Mouse (Mus musculus): ENCODE measurements around the gene Tmem161b. TPM values are rescaled to one million over a fixed set of nuclear protein-coding genes. Genes with fewer than 3 reads are reported as not detected.
A peak's percentile ranks its signal among the peaks of the same experiment; 100 is the strongest.

The Tmem161b gene
- polyA plus RNA-seq, 1 experiment from 2014 or later, result 13.4 TPM

- 92% methylated on average over 4 of the region's 4 CpGs for WGBS
- H3K4me3 ChIP-seq, result no peak overlapping the region
Observed at GRCm38 (mm10) chr13:84280352-84280751, 58.3 kb downstream of the Tmem161b start.

GRCm38 (mm10) chr13:84282966-84283365, 60.9 kb downstream of the Tmem161b start:
- Histone ChIP-seq H3K9me3 (no peaks in the 10 kb centered on the region), H3K4me1 (0 out of 2 replicates have a peak, but pooled peaks cover 4% of the 10 kb centered on the region), H3K4me3 (no peak overlapping the region), H3K36me3 (replicated peaks) (peaks cover 19% of the 10 kb centered on the region), H3K27me3 (replicated peaks; ENCODE audit: low read depth, poor library complexity, severe bottlenecking) (no peaks in the 10 kb centered on the region), H3K27ac (replicated peaks) (no peak overlapping the region)
- DNase-seq (ENCODE audit: low spot score), result no peak

More at GRCm38 (mm10) chr13:84280352-84280751, 58.3 kb downstream of the Tmem161b start:
- Histone ChIP-seq H3K9me3 (no peaks in the 10 kb centered on the region), H3K27ac (replicated peaks) (no peak overlapping the region), H3K36me3 (replicated peaks) (peaks cover 12% of the 10 kb centered on the region), H3K4me1 (no peaks in the 10 kb centered on the region), H3K27me3 (replicated peaks; ENCODE audit: low read depth, poor library complexity, severe bottlenecking) (no peaks in the 10 kb centered on the region)
- DNase-seq (ENCODE audit: low spot score), result no peak

- H3K36me3 ChIP-seq (replicated peaks), result peaks cover 33% of the 10 kb centered on the region
- DNase-seq (ENCODE audit: low spot score), result peak; percentile 14
- no peaks in the 10 kb centered on the region for H3K9me3 ChIP-seq
- H3K4me3 ChIP-seq, result no peak overlapping the region
- H3K27me3 ChIP-seq (replicated peaks; ENCODE audit: low read depth, poor library complexity, severe bottlenecking), result no peaks in the 10 kb centered on the region
- 0 out of 2 replicates have a peak, but pooled peaks cover 4% of the 10 kb centered on the region for H3K4me1 ChIP-seq
- H3K27ac ChIP-seq (replicated peaks), result no peak overlapping the region
- 25% methylated on average over 7 of the region's 7 CpGs for WGBS
Observed at GRCm38 (mm10) chr13:84284764-84285558, 62.9 kb downstream of the Tmem161b start.

- Histone ChIP-seq H3K9me3 (no peaks in the 10 kb centered on the region), H3K4me1 (0 out of 2 replicates have a peak, but pooled peaks cover 4% of the 10 kb centered on the region), H3K36me3 (replicated peaks) (peaks cover 33% of the 10 kb centered on the region), H3K27me3 (replicated peaks; ENCODE audit: low read depth, poor library complexity, severe bottlenecking) (no peaks in the 10 kb centered on the region), H3K4me3 (no peak overlapping the region), H3K27ac (replicated peaks) (no peak overlapping the region)
- WGBS, result 67% methylated on average over 3 of the region's 3 CpGs
- no peak for DNase-seq (ENCODE audit: low spot score)
Observed at GRCm38 (mm10) chr13:84285559-84285945, 63.5 kb downstream of the Tmem161b start.

- Histone ChIP-seq H3K36me3 (replicated peaks) (peaks cover 46% of the 10 kb centered on the region), H3K4me3 (no peak overlapping the region), H3K27me3 (replicated peaks; ENCODE audit: low read depth, poor library complexity, severe bottlenecking) (no peaks in the 10 kb centered on the region), H3K9me3 (no peaks in the 10 kb centered on the region), H3K4me1 (peaks cover 8% of the 10 kb centered on the region), H3K27ac (replicated peaks) (no peak overlapping the region)
- peak; percentile 20 for DNase-seq (ENCODE audit: low spot score)
- 39% methylated on average over 2 of the region's 2 CpGs for WGBS
Observed at GRCm38 (mm10) chr13:84299445-84300053, 77.5 kb downstream of the Tmem161b start.

- Histone ChIP-seq H3K9me3 (no peaks in the 10 kb centered on the region), H3K4me3 (no peak overlapping the region), H3K27me3 (replicated peaks; ENCODE audit: low read depth, poor library complexity, severe bottlenecking) (peaks cover 74% of the 10 kb centered on the region), H3K36me3 (replicated peaks) (no peaks in the 10 kb centered on the region), H3K4me1 (peaks cover 23% of the 10 kb centered on the region), H3K27ac (replicated peaks) (no peak overlapping the region)
- no peak for DNase-seq (ENCODE audit: low spot score)
- 5% methylated on average over 5 of the region's 5 CpGs for WGBS
Observed at GRCm38 (mm10) chr13:84343272-84343671, 121.2 kb downstream of the Tmem161b start.

- Histone ChIP-seq H3K36me3 (replicated peaks) (no peaks in the 10 kb centered on the region), H3K4me3 (no peak overlapping the region), H3K4me1 (peaks cover 25% of the 10 kb centered on the region), H3K27me3 (replicated peaks; ENCODE audit: low read depth, poor library complexity, severe bottlenecking) (peaks cover 74% of the 10 kb centered on the region), H3K27ac (replicated peaks) (no peak overlapping the region), H3K9me3 (no peaks in the 10 kb centered on the region)
- DNase-seq (ENCODE audit: low spot score), result peak; percentile 19
- WGBS, result 4% methylated on average over 13 of the region's 13 CpGs
Observed at GRCm38 (mm10) chr13:84343691-84344495, 121.8 kb downstream of the Tmem161b start.

- Histone ChIP-seq H3K4me3 (no peak overlapping the region), H3K36me3 (replicated peaks) (no peaks in the 10 kb centered on the region), H3K27ac (replicated peaks) (no peak overlapping the region), H3K27me3 (replicated peaks; ENCODE audit: low read depth, poor library complexity, severe bottlenecking) (peaks cover 76% of the 10 kb centered on the region), H3K9me3 (no peaks in the 10 kb centered on the region), H3K4me1 (peaks cover 29% of the 10 kb centered on the region)
- DNase-seq (ENCODE audit: low spot score), result peak; percentile 9
- WGBS, result 4% methylated on average over 7 of the region's 7 CpGs
Observed at GRCm38 (mm10) chr13:84344711-84345110, 122.6 kb downstream of the Tmem161b start.

- H3K4me3 ChIP-seq, result no peak overlapping the region
- H3K36me3 ChIP-seq (replicated peaks), result no peaks in the 10 kb centered on the region
- WGBS, result 2% methylated on average over 8 of the region's 8 CpGs
- no peaks in the 10 kb centered on the region for H3K9me3 ChIP-seq
- peaks cover 29% of the 10 kb centered on the region for H3K4me1 ChIP-seq
- DNase-seq (ENCODE audit: low spot score), result peak; percentile 46
- no peak overlapping the region for H3K27ac ChIP-seq (replicated peaks)
- H3K27me3 ChIP-seq (replicated peaks; ENCODE audit: low read depth, poor library complexity, severe bottlenecking), result peaks cover 76% of the 10 kb centered on the region
Observed at GRCm38 (mm10) chr13:84345114-84345513, 123.0 kb downstream of the Tmem161b start.

Small RNAs within 50 kb of the gene (microRNA-seq; reads per million reads assigned to microRNA genes)
- gene Gm24331, result not detected

Measured in embryonic facial prominence, embryonic 10.5 days (tissue).